Mouse (Mus musculus): ENCODE data around the gene Polr3a. TPM values are rescaled to one million over a fixed set of nuclear protein-coding genes. Genes with fewer than 3 reads are reported as not detected.

Gene Polr3a
- 1 to 10 TPM; 6.8 to 8.4 TPM for total RNA-seq (2021)
- long read RNA-seq, experiment 1, full-length matches to known transcripts: 1 of 2 reads
- long read RNA-seq, experiment 1, partial matches to known transcripts: 0 of 2 reads
- long read RNA-seq, experiment 1, other reads (novel, unspliced or antisense): 1 of 2 reads
- long read RNA-seq, experiment 2, full-length matches to known transcripts: 2 of 3 reads
- long read RNA-seq, experiment 2, partial matches to known transcripts: 0 of 3 reads
- long read RNA-seq, experiment 2, other reads (novel, unspliced or antisense): 1 of 3 reads

DNA sequence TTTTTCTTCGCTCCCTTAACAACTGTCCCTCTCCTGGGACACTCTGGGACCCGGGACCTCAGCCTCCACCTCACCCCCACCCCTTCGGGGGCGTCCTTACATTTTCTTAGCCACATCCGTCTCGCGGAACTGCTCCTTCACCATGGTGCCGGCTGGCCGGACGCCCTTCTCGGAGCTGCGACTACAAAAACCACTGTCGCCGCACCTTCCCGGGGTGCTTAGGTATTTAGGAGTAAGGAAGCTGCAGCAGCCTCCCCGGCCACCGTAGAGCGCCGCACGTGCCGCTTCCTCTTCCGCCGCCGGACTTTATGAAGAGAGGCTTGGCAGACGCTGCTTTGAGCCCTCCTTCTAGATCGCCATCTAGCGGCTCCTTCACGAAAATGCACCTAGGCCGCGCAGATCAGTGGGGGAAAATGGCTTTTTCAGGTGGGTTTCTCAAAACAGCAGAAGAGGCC lies at the start of gene Polr3a, which contains the start of gene Rps24:
Polr3a (minus strand) TSS at position 286 of the 455 bp plus-strand sequence.
Rps24 (plus strand) TSS at position 353 of the 455 bp plus-strand sequence.
- peak; percentile 88 for DNase-seq

- DNase-seq: no peak
Observed at GRCm38 (mm10) chr14:24534865-24535545, 48.1 kb upstream of the Polr3a start.

DNA sequence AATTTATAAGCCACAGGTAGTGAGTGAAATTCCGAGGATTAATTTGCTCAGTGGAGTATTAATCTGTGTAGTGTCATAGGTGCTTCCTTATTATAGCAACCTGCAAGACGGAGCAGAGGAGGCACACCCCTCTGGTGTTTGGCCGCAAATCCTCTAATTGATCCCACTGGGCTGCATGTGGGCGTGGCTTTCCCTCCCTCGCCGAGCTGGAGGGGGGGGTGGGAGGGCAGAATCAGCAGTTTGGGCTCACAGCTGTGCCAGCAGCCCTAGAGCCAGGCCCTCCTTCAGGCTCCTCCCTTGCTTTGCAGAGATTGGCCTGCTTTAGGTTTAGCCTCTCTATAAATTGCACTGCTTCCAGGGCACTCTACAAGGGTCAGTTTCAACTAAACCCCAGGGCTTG lies 43.4 kb upstream of the Polr3a start:
- no peak for DNase-seq

DNA sequence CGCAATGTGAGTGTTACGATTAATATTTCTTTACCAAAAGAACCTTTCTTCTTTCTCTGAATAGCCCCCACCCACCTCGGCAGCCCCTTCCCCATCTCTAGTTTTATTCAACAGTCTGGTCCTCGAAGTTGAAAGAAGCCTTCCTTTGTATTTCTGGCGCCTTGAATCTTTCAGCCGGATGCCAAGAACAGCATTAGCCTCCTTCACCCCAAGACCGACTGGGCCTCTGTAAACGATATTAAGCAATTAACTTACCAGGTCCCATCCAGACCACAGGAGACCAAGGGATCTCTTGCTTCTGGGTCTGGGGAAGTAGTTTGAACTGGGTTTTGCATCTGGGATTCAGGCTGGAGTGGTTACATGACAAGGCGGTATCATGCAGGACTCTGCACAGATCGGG lies 39.6 kb upstream of the Polr3a start:
- DNase-seq: no peak

- DNase-seq: no peak
Observed at GRCm38 (mm10) chr14:24525677-24526415, 39.0 kb upstream of the Polr3a start.

- no peak for DNase-seq
Observed at GRCm38 (mm10) chr14:24525137-24525536, 38.3 kb upstream of the Polr3a start.

DNA sequence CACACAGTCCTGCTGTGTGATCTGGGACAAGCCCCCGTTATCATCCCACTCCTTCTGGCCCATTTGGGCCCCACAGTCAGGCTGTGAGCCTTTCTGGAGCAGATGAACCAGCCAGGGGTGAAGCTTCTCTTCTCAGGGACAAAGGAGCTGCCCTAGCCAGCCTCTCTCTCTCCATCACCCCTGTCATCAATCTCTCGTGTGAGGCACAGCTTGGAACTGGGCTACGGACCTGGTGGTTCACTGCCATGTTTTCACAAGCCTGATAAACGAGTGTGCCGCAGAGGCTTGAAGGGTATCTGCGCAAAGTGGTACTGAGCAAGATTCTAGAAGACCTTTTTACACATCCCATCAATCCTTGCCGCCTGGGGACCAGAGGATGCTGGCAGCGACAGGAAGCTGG lies 34.7 kb upstream of the Polr3a start:
- DNase-seq: no peak

GRCm38 (mm10) chr14:24512527-24513161 lies 25.8 kb upstream of the Polr3a start:
- no peak for DNase-seq

DNA sequence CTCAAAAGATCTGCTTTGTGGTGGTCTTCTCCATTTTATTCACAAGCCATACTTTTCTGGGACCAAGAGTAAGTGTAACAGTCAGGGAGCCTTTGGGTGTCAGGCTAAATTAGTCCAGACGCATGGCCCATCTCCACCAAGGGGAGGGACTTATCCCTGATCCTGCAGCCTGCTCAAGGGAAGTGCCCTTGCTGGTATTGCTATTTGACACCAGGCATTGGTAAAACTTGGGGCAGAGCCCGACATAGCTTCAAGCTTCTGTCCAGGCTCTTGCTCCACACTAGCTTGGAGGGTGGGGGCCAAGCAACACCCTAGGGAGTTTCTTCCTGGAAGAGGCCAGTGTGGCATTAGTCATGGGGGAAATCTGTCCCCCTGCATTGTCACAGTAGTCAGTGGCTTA lies 23.8 kb upstream of the Polr3a start:
- DNase-seq: peak; percentile 51

GRCm38 (mm10) chr14:24510218-24510617 lies 23.4 kb upstream of the Polr3a start:
- no peak for DNase-seq

DNA sequence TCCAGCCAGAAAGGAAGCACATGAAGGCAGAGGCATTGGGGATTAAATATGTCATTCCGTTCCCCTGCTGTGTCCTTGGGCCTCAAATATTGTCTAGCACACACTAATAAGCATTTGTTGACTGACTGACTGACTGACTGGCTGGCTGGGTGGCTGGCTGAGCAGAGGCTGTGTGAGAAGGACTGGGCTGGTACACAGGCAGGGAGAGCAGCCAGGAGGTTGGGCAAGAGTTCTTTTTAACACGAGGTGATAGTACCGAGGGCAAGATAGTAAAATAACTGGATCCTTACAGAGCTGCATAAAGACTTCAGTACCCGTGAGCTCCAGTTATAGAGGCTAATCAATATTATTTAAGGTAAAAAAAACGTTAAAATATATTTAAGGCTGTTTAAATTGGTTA lies 22.7 kb upstream of the Polr3a start:
- DNase-seq: no peak

DNA sequence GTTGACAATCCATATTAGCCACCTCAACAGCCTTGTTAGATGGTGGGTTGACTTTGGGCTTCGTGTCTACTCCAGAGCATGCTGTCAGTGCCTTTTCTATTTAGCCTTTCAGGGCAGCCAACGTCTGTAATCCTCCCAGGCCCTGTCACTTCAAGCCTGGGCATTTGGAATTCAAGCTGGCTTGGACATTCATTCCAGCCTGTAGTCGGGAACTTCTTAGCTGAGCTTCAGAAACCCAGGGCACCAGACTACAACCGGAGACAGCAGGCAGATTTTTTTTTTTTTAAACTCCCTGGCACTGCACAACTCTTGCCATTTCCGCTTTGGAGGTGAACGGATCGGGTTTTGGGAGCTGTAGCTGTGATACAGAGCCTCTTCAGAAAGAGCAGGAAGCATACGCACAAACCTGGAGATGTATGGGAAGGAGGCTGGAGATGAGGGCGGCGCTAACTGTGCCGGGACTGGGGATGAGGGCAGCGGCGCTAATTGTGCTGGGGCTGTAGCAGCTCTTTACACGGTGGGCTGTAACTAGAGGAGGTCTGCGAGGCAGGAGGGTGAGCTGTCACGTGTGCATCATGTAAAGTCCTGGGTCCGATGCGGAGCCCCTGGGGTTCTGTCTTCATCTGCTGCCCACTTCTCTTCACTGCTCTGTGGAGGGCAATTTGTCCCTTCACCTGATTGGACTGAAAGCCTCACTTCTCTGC lies 21.4 kb upstream of the Polr3a start:
- DNase-seq: no peak

- DNase-seq: no peak
Observed at GRCm38 (mm10) chr14:24507452-24508069, 20.7 kb upstream of the Polr3a start.

DNA sequence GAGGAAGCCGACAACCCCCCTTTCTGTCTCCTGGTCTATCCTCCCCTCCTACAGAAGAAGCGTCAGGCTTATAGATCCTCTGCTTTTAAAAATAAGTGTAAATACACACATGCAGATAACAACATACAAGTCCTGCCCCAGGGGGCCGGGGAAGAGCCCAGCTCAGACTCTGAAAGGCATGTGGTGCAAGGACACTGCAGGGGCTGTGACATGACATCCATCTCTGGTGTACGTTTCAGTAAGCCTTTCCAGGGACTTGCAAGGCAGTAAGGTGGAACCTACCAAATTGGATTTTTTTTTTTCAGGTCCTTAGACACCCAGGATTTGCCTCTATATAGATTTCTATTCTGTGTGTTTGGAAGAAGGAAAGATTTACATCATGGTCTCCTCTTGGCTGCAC lies 14.4 kb upstream of the Polr3a start:
- DNase-seq: no peak

GRCm38 (mm10) chr14:24500845-24501186 lies 14.0 kb upstream of the Polr3a start:
- DNase-seq: no peak

GRCm38 (mm10) chr14:24500091-24500844 lies 13.4 kb upstream of the Polr3a start:
- peak; percentile 66 for DNase-seq

- DNase-seq: no peak
Observed at GRCm38 (mm10) chr14:24499478-24499877, 12.6 kb upstream of the Polr3a start.

DNA sequence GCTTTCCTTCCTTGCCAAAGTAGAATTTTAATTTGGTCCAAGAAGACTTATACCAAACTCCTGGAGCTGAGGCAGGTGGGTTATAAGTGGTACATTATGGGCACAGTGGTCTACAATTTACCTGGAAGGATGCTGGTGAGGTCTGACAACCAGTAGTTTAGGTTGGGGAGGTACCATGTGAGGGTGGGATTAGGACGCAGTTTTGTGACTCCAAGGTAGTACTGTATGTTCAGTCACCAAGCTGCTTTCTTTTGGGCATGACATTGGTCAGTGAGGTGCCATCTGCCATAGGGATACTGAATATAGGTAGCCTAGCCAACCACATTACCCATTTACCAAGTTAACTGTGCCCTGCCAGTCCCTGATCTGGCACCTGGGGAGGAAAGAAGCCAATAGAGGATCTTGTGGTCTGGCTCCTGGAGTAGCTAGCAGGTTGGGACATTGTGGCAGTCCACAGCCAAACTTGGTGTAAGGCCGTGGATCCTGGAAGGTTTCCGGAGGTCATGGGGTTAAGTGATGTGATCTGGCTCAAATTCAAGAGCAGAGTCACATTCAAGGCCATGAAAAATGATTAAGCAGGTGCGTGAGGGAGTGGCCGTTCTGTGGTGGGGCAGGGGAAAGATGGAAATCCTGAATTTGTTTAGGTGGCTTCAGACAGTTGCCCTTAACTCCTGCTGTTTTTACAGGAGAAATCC lies 11.8 kb upstream of the Polr3a start:
- DNase-seq: no peak

- DNase-seq: no peak
Observed at GRCm38 (mm10) chr14:24497443-24497842, 10.6 kb upstream of the Polr3a start.

DNA sequence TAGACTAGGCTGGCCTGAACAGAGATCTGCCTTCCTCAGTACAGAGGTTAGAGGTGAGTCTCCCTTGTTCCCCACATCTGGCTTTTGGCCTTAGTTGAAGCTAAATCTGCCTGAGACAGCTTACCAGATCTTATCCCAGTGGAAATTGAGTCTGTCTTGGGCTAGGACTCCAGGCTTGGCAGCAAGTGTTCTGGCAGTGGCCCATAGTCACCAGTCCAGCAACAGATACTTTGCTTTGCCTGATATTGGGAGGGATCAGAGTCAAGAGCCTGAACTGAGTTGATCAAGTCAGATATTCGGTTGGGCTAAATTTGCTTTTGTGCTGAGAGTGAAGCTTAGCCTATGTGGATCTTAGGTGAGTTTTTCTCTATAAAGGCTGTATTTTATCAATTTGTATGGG lies 9.6 kb upstream of the Polr3a start:
- DNase-seq: peak; percentile 44
